Mouse (Mus musculus) right cerebral cortex, adult 2 months (tissue): ENCODE measurements at regions not wholly inside any gene's neighbourhood (a gene's known extent, or its start where the extent isn't known, plus 50 kb on each side); places are given as distances from the start of the nearest gene placed in this dataset.

ENCODE experiments used
- DNase-seq, 2 experiments: peaks; one replicate each; pipeline ENCODE4 v3.0.0; 2021 to 2022; ENCODE audit warnings: low spot score in 2 of 2

DNA sequence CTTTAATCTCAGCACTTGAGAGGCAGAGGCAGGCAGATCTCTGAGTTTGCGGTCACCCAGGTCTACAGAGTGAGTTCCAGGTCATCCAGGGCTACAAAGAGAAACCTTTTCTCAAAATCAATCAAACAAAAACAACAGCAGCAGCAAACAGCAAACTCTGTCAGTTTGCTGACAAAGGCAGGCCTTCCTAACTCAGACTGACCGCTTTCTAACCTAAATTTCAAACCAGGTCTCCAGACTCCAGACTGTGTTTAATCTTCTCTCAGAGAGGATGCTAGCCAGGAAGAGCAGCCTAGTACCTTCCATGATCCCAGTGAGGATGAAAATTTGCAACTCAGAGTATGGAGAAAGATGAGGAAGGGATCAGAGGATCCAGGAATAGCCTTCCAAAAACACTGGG, 185.7 kb upstream of the Cpeb2 start:
- DNase-seq = no peak

DNA sequence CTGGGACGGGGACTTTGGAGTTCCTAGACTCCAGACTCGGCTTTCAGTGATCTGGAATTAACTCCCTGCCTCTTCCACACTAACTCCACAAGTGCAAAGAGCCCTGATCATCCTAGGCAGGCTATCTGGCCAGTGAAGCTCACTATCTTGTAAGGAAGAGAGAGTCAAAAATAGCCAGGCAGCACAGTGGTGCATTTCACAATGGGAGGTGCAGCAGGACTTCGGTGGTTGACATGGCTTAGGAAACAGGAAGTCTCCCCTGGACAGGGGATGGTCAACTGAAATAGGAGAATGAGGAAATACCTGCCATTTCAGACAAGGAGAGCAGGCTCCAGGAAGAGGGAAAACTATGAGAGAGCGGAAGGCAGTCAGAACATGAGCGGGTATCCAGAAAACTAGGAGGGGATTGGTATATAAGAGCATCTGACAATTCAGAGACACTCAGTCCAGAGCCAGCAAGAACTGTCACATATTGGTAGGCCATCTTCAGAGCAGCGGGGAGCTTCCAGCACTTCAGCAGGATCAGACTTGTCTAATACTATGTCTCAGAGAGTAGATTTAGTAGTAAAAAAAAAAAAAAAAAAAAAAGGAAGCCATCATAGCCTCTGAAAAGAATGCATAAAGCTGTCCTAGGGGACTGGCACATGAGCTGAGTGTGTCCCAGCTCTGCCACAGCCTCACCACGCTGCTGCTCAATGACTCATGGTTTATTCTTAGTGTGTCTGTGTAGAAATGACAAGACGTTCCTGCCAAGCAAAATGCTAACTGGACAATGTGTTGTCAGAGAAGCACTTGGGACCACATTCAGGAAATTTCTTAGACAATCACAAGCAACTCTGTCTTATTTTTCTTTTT, 184.5 kb upstream of the Cpeb2 start:
- peak; percentile 44 to 46 for DNase-seq

DNA sequence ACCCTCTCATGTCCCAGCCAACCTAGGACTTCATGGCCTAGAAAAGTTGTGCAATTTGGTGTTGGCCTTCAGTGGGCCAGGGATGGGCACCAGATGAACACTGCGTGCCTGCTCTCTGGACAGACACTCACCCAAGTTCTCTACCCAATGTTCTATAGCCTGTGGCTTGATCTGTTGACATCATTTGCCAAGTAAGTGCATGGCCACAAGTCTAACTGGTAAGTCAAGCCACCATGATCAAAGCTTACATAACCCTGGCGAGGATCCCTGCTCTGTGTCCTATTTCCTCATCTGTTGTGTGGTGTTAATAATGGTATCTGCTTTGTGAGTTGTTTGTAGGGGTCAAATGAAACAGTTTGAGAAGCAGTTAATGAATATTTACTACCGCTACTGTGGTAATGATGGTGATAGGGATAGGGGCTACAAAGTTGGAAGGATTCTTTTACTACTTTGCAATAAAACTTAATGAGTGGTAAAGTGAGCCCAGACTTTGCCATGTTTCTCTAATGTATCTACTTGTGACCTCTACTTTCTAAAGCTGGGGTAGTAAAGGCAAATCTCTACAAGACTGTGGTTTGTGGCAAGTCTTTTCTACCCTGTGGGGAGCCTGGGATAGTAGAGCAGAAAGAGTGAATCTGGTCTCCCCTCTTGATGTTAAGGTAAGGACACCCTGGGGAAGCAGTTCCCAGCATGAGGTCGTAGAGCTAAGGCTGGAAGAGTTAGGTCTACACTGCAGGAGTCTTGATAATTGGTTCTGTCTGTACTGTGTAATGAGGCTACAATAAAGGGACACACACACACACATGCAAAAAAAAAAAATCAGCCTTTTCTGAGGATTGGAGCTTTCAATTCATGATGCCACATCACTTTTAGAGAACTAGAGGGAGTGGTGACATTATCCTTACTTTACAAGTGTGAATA, 183.3 kb upstream of the Cpeb2 start:
- DNase-seq = no peak

DNA sequence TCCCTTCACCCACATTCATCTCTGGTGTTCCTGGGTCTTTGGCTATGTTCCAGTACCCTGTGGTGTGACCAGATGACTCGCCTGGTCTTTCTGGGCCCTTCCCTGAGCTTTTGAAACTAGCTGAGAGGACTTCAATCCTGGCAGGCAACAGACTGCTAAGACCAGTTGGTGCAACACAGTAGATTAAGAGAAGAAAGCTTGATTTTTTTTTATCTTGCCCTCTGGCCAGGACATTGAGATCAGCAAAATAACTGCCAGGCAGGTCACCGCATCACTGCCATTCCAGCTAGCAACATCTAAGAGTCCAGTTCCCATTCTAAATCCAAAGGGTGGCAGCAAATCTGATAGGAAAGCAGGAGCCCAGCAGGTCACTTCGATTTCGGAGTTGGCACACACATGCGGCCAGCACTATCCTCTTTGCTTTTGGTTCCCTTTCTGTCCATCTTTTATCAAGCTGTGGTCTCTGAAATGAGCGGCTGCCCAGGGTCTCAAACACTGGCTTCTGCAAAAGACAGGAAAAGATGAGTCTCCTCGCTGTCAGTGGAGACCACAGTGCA, 181.9 kb upstream of the Cpeb2 start:
- no peak for DNase-seq

DNA sequence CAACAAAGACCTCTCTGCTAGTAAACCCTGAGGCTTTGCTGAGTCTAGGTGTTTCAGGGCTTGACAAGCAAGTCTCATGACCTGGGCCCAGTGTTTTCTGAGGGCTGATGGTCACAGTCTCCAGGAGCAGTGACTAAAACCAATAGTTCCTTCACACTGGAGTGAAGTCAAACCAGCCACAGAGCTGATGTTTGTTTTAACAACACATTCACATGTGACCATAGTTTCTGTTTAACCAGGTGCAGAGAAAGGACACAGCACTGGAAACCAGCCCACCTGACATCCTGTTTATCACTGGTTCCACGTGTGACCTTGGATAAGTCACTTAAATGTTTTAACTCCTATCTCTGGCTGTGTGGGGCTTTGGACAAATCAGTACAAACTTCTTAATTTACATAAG, 180.3 kb upstream of the Cpeb2 start:
- DNase-seq = no peak

DNA sequence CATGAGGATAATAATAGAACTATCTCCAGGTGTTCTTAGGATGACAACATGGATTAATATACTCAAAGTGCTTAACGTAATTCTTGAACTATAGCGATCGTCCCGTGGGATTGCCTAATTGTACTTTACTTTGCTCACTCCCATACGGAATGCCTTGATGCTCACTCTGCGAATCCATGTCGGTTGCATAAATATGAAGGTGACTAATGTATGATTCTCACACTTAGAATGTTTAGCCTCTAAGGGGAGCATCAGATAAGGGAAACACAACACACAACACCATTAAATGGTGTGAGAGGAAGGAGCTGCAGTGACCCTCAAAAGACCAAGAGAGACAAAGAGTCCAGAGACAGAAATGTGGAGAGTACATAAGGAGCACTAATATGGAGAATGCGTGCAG, 178.4 kb upstream of the Cpeb2 start:
- no peak for DNase-seq

DNA sequence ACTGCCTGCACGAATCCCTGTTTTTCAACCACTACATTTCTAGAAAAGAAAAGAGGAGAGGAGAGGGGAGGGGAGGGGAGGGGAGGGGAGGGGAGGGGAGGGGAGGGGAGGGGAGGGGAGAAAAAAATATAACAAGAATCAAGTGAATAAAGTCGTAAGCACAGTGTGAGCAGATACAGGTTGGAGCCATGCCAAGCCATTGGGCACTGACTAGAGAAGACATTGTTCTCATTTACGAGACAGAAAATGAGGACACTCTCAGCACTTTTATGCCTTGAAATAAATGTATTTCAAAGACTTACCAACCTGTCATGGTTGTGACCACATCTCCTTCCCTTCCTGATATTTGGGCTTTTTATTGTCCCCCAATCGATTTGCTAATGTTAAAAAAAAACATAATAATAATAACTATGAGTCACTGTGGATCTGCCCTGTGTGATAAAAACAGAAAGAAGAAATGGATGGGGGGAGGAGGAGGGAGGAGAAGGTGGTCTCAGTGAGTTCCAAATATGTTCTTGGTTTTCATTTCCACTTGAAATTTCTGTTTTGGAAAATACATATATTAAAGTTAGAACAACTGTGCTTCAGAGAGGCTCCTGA, 177.8 kb upstream of the Cpeb2 start:
- DNase-seq = no peak

DNA sequence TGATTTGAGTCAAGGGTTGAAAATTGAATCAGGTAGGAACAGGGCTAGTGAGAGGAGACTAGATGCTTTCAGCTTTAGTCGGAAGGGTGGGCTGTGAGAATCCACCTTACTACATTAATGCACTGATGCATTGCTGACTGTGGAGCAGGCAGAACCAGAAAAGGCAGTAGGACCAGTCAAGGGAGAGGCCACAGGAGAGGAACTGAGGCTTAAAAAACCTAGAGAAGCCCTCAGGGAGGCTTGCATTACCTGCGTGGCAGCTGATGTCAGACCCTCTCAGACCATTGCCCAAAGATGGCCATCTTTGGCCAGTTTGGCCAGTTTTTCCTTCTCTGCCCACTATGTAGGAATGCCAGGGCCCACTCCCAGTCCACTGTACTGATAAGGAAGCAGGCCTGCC, 176.5 kb upstream of the Cpeb2 start:
- no peak for DNase-seq

DNA sequence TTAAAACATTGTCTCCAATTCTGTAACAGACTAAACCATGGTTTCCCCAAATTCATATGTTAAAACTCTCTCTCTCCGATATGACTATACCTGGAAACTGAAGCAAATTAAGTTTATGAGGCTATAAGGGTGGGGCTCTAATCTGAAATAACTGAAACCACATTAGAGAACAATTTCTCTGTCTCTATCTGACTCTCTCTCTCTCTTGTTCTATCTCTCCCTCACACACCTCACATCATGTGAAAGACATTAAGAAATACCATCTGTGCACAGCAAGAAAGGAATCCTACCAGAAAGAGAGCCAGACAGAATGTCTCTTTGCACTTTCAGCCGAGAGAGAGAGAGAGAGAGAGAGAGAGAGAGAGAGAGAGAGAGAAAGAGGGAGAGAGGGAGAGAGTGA, 171.7 kb upstream of the Cpeb2 start:
- no peak for DNase-seq

DNA sequence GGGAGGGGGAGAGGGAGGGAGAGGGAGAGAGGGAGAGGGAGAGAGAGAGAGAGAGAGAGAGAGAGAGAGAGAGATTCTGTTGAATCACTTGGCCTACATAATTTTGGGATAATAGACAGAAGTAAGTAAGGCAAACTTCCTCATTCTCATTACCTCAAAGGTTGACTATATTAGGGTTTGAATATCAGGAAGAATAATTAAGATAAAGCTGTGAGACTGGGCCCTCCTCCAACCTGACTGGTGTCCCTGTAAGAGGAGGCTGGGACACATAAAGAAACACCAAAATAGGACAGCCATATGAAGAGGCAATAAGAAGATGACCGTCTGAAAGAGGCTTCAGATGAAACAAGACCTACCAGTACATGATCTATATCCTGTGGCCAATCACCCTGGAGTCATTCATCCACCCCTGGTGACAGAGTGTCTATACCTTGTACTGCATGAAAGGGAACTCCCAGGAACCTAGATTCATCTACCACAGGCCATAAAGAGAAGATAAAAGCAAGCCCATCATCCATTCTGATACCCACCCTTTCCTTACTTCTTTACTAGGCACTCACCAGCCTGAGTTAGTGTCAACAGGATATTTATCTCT, 171.1 kb upstream of the Cpeb2 start:
- no peak for DNase-seq

DNA sequence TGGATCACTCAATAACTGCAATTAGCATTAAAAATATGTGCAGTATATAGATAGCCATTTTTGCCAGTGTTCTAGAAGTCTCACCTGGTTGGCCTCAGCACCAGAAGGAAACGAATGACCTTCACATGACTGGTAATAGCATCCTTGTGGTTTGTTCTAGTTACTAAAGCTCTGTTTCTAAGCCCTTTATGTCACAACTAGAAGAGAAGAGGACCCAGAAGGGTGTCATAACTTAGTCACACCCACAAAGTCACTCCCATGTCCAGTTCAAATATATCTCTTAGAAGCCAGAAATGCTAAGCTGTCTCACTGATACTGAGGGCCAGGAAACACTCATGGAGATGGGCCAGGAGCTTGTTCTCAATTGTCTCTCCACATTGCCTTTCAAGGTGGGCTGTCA, 170.5 kb upstream of the Cpeb2 start:
- DNase-seq = no peak

DNA sequence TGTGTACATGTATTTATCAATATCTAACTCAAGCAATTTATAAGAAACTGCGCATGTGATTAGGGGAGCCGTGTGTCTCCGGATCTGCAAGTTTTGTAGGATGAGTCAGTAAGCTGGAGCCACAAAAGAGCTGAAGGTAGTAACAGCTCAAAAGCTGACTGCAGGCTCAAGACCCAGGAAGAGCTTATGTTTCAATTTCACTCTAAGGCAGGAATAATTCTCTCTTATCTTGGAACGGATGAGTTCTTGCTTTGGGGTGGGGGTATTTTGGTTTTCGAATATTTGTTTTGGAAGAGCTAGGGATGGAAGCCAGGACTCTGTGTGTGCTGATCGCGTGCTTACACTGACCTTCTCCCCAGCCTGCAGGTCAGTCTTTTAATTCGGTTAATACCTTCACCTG, 169.6 kb upstream of the Cpeb2 start:
- no peak for DNase-seq

DNA sequence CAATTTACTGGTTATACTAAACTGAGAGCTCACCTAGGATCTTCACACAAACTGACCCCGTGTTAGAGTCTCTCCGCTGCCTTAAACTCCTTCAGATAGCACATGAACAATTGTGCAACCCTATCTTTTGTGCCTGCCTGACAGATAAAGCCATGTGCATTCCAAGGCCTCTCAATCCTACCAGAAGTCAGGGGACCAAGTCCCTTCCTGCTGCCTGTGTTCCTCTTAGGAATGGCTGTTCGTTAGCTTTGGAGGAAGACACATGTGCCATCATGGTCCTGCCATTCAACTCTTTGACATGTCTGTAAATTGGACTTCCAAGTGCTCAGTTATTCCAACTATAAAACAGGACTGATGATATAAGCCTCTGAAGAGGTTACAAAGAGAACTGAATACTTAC, 161.4 kb upstream of the Cpeb2 start:
- no peak for DNase-seq

DNA sequence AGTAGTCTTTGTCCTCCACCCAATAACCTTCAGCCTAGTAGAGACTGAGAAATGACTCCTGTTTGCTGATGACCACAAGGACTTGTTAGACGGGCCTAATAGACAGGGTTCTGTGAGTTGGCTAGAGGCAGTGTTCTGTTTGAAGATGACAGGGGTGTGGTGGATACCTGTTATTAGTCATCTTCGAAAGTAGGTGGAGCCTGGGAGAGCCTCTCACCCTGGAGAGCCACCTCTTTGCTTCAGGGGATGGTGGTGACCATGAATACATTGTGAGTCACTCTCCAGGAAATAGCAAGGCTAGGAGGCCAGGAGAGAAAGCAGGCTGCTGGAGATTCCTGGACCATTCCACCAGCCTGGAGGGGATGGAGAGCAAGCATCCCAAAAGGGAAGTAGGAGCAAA, 160.6 kb upstream of the Cpeb2 start:
- DNase-seq = no peak

DNA sequence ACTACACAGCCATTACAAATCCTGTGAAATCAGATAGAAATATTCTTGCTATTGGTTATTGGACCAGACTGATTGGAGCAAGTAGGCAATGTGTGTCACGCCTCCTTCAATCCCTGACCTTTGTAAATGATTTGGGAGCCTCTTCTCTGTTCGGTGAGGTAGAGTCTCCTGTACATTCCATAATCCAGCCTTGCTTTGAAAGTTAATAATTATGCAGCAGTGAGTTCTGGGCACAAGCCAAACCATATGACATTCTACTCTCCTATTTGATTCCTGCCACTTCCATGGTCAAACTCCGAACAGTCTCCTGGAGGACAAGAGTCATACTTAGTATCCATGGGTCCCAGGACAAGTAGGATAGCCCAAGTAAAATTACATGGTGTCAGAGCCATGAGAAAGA, 158.4 kb upstream of the Cpeb2 start:
- no peak for DNase-seq

DNA sequence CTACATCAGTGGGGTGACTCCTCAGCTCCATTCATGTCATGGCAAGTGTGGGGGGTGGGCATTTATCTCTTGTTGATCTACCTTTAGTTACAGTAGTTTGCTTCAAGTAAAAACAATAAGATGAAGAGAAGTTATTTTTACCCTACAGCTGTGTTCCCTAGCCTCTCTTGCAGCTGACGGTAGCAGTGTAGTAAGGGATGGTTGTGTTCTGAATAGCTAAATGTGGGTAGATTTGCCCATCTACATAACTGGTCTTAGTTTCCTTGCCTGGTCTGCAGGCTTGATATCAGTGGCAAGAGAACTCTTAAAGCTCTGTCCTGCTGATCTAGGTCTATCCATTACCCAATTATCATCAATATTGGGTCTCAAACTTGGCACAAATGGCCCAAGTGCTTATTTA, 152.7 kb upstream of the Cpeb2 start:
- no peak for DNase-seq

DNA sequence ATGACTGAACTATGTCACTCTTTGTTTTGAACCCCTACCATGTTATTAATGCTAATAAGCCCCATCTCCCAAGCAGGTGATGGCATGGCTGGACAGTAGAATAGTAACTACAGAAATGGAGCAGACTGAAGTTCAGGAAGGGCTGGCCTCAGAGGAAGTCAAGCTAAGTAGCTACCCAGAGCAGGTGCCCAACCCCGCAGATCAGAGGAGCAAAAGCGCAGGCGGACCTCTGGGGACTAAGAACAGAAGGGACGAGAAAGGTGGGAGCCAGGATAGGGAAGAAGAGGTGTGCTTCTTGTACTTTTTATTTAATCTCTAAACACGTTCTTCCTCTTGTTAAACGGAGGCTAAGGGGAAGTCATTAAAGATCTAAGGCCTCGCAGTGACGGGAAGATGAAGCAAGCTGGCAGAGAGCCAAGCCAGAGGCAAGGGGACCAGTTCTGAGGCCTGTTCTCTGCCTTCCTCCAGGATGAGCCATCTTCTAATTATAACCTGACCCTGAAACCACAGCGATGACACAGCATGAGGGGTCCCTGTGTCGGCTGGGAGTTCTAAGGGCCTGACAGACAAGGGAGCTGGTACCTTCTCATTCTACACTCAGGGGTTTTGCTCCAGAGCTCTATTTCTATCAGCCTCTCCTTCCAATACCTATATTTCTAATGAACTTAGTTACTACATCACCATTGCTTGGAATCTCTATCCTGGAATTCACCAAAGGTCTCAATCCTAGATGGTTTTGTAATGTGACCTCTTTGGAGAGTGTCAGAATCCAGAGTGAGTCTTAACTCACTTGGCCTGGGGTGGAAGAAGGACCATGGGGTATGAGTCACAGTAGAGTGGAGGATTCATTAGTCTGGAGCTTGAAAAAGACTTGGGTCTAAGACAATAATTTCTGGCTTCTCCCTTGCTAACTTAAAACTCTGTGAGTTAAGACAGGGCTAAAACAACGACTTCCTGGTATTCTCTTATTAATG, 151.1 kb upstream of the Cpeb2 start:
- DNase-seq = no peak

DNA sequence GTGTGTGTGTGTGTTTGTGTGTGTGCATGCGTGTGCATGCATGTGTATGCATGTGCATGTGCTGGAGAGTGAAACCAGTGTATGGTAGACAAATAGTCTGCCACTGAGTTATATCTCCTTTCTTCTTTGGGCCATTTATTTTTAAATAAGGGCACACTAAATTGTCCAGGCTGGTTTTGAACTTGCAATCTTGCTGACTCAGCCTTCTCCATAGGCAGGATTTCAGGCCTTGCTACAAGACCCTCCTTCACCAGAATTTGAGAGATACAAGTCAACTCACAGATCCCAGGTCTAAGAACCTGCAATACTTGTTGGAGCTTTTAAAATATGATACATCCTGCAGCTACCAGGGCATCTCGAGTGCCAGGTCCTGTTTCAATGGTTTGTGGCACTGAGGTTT, 145.9 kb upstream of the Cpeb2 start:
- no peak for DNase-seq

DNA sequence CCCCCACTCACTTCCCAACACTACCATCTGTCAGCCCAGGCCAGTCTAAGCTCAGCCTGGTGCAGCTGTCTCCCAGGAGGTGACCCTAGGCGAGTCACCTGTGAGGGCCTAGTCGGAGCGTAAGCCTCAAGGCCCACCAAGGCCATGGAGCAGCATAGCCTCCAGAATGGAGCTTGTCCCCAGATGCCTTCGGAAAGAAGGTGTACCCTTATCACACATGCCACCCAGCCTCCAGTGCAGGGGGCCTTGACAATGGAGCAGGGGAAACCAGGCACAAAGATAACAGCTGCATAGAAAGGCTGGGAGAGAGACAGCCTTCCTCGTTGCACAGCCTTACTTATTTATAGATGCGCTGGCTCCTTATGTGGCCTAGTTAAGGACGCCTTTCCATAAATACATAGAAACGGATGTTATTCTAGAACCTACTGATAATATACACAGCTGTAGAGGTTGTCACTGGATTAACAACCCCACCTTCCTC, 145.0 kb upstream of the Cpeb2 start:
- peak in 1 of 2 experiments; percentile 21 for DNase-seq

DNA sequence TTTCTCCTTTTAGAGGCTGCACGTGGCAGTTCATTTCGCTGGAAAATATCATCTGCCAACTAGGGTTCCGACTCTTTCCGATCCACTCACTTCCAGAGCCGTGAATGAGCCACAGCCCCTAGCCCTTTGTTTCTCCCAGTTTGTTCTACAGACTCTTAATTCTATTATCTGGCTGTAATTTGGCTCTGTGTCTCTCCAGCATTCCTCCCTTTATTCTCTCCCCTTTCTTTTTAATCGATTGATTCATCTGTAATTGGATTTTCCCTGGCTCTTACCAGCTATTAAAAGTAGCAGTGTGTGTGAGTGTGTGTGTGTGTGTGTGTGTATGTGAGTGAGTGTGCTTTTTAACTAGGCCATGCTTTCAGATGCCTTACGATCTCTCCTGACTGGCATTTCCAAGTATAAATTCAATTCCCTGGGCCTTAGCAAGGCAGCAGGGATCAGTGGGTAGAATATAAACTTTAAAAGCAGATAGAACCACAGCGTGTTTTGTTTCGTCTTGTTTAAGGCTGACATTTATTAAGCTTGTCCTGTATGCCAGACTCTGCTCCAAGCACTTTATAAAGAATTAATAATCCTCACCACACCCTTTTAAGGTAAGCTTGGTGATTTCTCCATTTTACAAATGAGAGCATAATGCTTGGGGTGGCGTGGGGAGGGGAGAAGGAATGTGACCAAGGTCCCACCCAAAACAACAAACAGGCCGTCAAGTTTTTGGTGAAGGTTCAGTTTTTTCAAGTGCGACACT, 144.1 kb upstream of the Cpeb2 start:
- no peak for DNase-seq
